Mouse (Mus musculus) heart, embryonic 12.5 days (tissue): ENCODE measurements around the gene Grap2. TPM values are rescaled to one million over a fixed set of nuclear protein-coding genes. Genes with fewer than 3 reads are reported as not detected.
A peak's percentile ranks its signal among the peaks of the same experiment; 100 is the strongest.

Experiments used
- ATAC-seq: fragments of 200-750 bp; cut with Nextera tagmentation; 2 replicates; pipeline ENCODE4 v1.8.0; 2017; ENCODE audit warnings: moderate TSS enrichment, moderate library complexity; ENCODE audit not compliant: insufficient number of reproducible peaks, low FRiP score
- H3K27ac ChIP-seq: fragments of 300-500 bp; sonication (generic); 2 replicates; pipeline ENCODE4 v1.5.1; 2016; ENCODE audit warnings: mild to moderate bottlenecking, moderate library complexity; ENCODE audit not compliant: poor library complexity, severe bottlenecking
- H3K27me3 ChIP-seq: fragments of 300-500 bp; sonication (generic); replicated peaks from 2 replicates; pipeline ENCODE4 v1.6.1; 2016; ENCODE audit warnings: mild to moderate bottlenecking, moderate library complexity
- H3K36me3 ChIP-seq: fragments of 300-500 bp; sonication (generic); 2 replicates; pipeline ENCODE4 v1.6.1; 2016; ENCODE audit warnings: mild to moderate bottlenecking, moderate library complexity
- H3K4me1 ChIP-seq: fragments of 300-500 bp; sonication (generic); replicated peaks from 2 replicates; pipeline ENCODE4 v1.6.1; 2016; ENCODE audit warnings: mild to moderate bottlenecking
- H3K4me2 ChIP-seq: fragments of 300-500 bp; sonication (generic); 2 replicates; pipeline ENCODE4 v1.6.1; 2016; ENCODE audit warnings: mild to moderate bottlenecking, moderate library complexity
- H3K4me3 ChIP-seq: fragments of 300-500 bp; sonication (generic); 2 replicates; pipeline ENCODE4 v1.5.1; 2016; ENCODE audit warnings: mild to moderate bottlenecking
- H3K9ac ChIP-seq: fragments of 300-500 bp; sonication (generic); 2 replicates; pipeline ENCODE4 v1.6.1; 2016; ENCODE audit warnings: mild to moderate bottlenecking, moderate library complexity
- H3K9me3 ChIP-seq: fragments of 300-500 bp; sonication (generic); replicated peaks from 2 replicates; pipeline ENCODE4 v1.6.1; 2016; ENCODE audit warnings: mild to moderate bottlenecking, moderate library complexity
- WGBS: fragments of 180-500 bp; shearing (Covaris S2); methylation state at CpG from one replicate; pipeline ENCODE4 v1.1.7; 2016; 5-methylcytosine and 5-hydroxymethylcytosine counted together
- polyA plus RNA-seq: library from polyadenylated mRNA; unstranded; fragments of >200 nt; fragmentation: Nextera tagmentation; extraction: Ambion mirVana; gene quantifications from 2 replicates; pipeline ENCODE4 v1.2.1, GENCODE M21; 2016

Grap2 gene
- polyA plus RNA-seq, 1 experiment from 2014 or later, result 11.2 TPM

GRCm38 (mm10) chr15:80554860-80555822 lies 17.3 kb upstream of the Grap2 start:
- Histone ChIP-seq H3K4me2 (no peak overlapping the region), H3K27me3 (no peaks in the 10 kb centered on the region), H3K27ac (no peak overlapping the region), H3K4me1 (peaks cover 7% of the 10 kb centered on the region), H3K9me3 (no peaks in the 10 kb centered on the region), H3K4me3 (no peak overlapping the region), H3K9ac (no peak overlapping the region), H3K36me3 (no peaks in the 10 kb centered on the region)
- 84% methylated on average over 6 of the region's 6 CpGs for WGBS
- ATAC-seq, result no peak

- H3K27ac ChIP-seq, result no peak overlapping the region
- no peak overlapping the region for H3K9ac ChIP-seq
- H3K4me3 ChIP-seq, result no peak overlapping the region
- no peak overlapping the region for H3K4me2 ChIP-seq
- 35% methylated on average over 2 of the region's 2 CpGs for WGBS
- peaks cover 10% of the 10 kb centered on the region for H3K4me1 ChIP-seq
- no peaks in the 10 kb centered on the region for H3K27me3 ChIP-seq
- no peak for ATAC-seq
- H3K36me3 ChIP-seq, result no peaks in the 10 kb centered on the region
- no peaks in the 10 kb centered on the region for H3K9me3 ChIP-seq
These were observed 16.4 kb upstream of the Grap2 start for GRCm38 (mm10) chr15:80556021-80556420.

- WGBS, result 71% methylated on average over 4 of the region's 4 CpGs
- Histone ChIP-seq H3K9ac (no peak overlapping the region), H3K27ac (no peak overlapping the region), H3K4me2 (no peak overlapping the region), H3K4me3 (no peak overlapping the region), H3K9me3 (no peaks in the 10 kb centered on the region), H3K27me3 (no peaks in the 10 kb centered on the region), H3K36me3 (no peaks in the 10 kb centered on the region), H3K4me1 (peaks cover 13% of the 10 kb centered on the region)
- no peak for ATAC-seq
These were observed 14.6 kb upstream of the Grap2 start for GRCm38 (mm10) chr15:80557745-80558144.

- peaks cover 13% of the 10 kb centered on the region for H3K4me1 ChIP-seq
- H3K9me3 ChIP-seq, result no peaks in the 10 kb centered on the region
- no peak overlapping the region for H3K9ac ChIP-seq
- H3K27ac ChIP-seq, result no peak overlapping the region
- WGBS, result 32% methylated on average over 12 of the region's 12 CpGs
- no peaks in the 10 kb centered on the region for H3K36me3 ChIP-seq
- peaks cover 3% of the 10 kb centered on the region for H3K27me3 ChIP-seq
- no peak for ATAC-seq
- H3K4me2 ChIP-seq, result peak overlapping the region; percentile 14; the same call in 1 of the 2 replicates
- H3K4me3 ChIP-seq, result no peak overlapping the region
These were observed 12.9 kb upstream of the Grap2 start for GRCm38 (mm10) chr15:80559534-80559933.

- Histone ChIP-seq H3K27me3 (peaks cover 8% of the 10 kb centered on the region), H3K4me1 (peaks cover 13% of the 10 kb centered on the region), H3K4me2 (peak overlapping the region; percentile 14; the same call in 1 of the 2 replicates), H3K27ac (no peak overlapping the region), H3K36me3 (no peaks in the 10 kb centered on the region), H3K9me3 (no peaks in the 10 kb centered on the region), H3K4me3 (no peak overlapping the region), H3K9ac (no peak overlapping the region)
- no peak for ATAC-seq
- 40% methylated on average over 14 of the region's 14 CpGs for WGBS
These were observed 12.4 kb upstream of the Grap2 start for GRCm38 (mm10) chr15:80559978-80560377.

GRCm38 (mm10) chr15:80560646-80561580 lies 11.5 kb upstream of the Grap2 start:
- no peak overlapping the region for H3K9ac ChIP-seq
- H3K4me1 ChIP-seq, result peaks cover 13% of the 10 kb centered on the region
- H3K27me3 ChIP-seq, result peaks cover 11% of the 10 kb centered on the region
- no peak overlapping the region for H3K4me3 ChIP-seq
- ATAC-seq, result no peak
- no peak overlapping the region for H3K4me2 ChIP-seq
- no peak overlapping the region for H3K27ac ChIP-seq
- no peaks in the 10 kb centered on the region for H3K9me3 ChIP-seq
- H3K36me3 ChIP-seq, result no peaks in the 10 kb centered on the region
- WGBS, result 51% methylated on average over 15 of the region's 15 CpGs

GRCm38 (mm10) chr15:80562446-80562845 lies 9.9 kb upstream of the Grap2 start:
- H3K36me3 ChIP-seq, result no peaks in the 10 kb centered on the region
- H3K4me2 ChIP-seq, result no peak overlapping the region
- no peak overlapping the region for H3K9ac ChIP-seq
- H3K27ac ChIP-seq, result no peak overlapping the region
- peaks cover 13% of the 10 kb centered on the region for H3K4me1 ChIP-seq
- no peak overlapping the region for H3K4me3 ChIP-seq
- no peak for ATAC-seq
- H3K9me3 ChIP-seq, result no peaks in the 10 kb centered on the region
- H3K27me3 ChIP-seq, result peaks cover 25% of the 10 kb centered on the region
- 70% methylated on average over 3 of the region's 3 CpGs for WGBS

- 86% methylated on average over 6 of the region's 6 CpGs for WGBS
- no peaks in the 10 kb centered on the region for H3K9me3 ChIP-seq
- H3K27ac ChIP-seq, result no peak overlapping the region
- H3K9ac ChIP-seq, result no peak overlapping the region
- no peaks in the 10 kb centered on the region for H3K36me3 ChIP-seq
- H3K4me3 ChIP-seq, result no peak overlapping the region
- ATAC-seq, result no peak
- H3K4me1 ChIP-seq, result peaks cover 13% of the 10 kb centered on the region
- peaks cover 36% of the 10 kb centered on the region for H3K27me3 ChIP-seq
- no peak overlapping the region for H3K4me2 ChIP-seq
These were observed 8.7 kb upstream of the Grap2 start for GRCm38 (mm10) chr15:80563634-80564208.

- no peak within 1 kb of the TSS for H3K9ac ChIP-seq
- WGBS, result 74% methylated on average over 19 of the region's 19 CpGs
These were observed 7.2 kb upstream of the Grap2 start, which contains the start of gene Enthd1 for GRCm38 (mm10) chr15:80565106-80565665. TSS of gene Enthd1 (minus strand) at chr15:80565156.

GRCm38 (mm10) chr15:80566696-80567095 lies 5.7 kb upstream of the Grap2 start:
- no peak overlapping the region for H3K9ac ChIP-seq
- H3K4me1 ChIP-seq, result no peaks in the 10 kb centered on the region
- H3K4me2 ChIP-seq, result no peak overlapping the region
- no peak for ATAC-seq
- H3K27ac ChIP-seq, result no peak overlapping the region
- no peak overlapping the region for H3K4me3 ChIP-seq
- 84% methylated on average over 6 of the region's 6 CpGs for WGBS
- H3K9me3 ChIP-seq, result no peaks in the 10 kb centered on the region
- H3K27me3 ChIP-seq, result peaks cover 61% of the 10 kb centered on the region
- H3K36me3 ChIP-seq, result no peaks in the 10 kb centered on the region

More at GRCm38 (mm10) chr15:80565106-80565665, 7.2 kb upstream of the Grap2 start, which contains the start of gene Enthd1:
- Histone ChIP-seq H3K36me3 (no peaks in the 10 kb centered on the region), H3K9me3 (no peaks in the 10 kb centered on the region), H3K4me2 (no peak within 1 kb of the TSS), H3K27me3 (peaks cover 49% of the 10 kb centered on the region), H3K4me1 (peaks cover 6% of the 10 kb centered on the region), H3K27ac (no peak within 1 kb of the TSS), H3K4me3 (no peak within 1 kb of the TSS)
- no peak for ATAC-seq
